Mouse (Mus musculus) bone marrow macrophage, adult 2 months (primary cell): ENCODE measurements around the gene Izumo3. TPM values are rescaled to one million over a fixed set of nuclear protein-coding genes. Genes with fewer than 3 reads are reported as not detected.
"Not testable (repeated sequence)": the region's sequence is repeated elsewhere in the genome, so short reads cannot be mapped to it uniquely, and the experiment has no call there.

ENCODE experiments used
- H3K27ac ChIP-seq: 2 replicates; pipeline ENCODE4 v1.5.1; 2012; ENCODE audit warnings: low read depth, low read length; ENCODE audit not compliant: insufficient read depth
- H3K4me1 ChIP-seq: 2 replicates; pipeline ENCODE4 v1.6.1; 2012; ENCODE audit warnings: low read length; ENCODE audit not compliant: control insufficient read depth, insufficient read depth
- H3K4me3 ChIP-seq: 2 replicates; pipeline ENCODE4 v1.5.1; 2012; ENCODE audit warnings: mild to moderate bottlenecking, low read length, moderate library complexity; ENCODE audit not compliant: insufficient read depth
- CTCF ChIP-seq: IDR thresholded peaks from 2 replicates; pipeline ENCODE4 v1.5.1; 2012; ENCODE audit warnings: low read depth, mild to moderate bottlenecking, low read length, moderate library complexity
- POLR2A ChIP-seq: IDR thresholded peaks from 2 replicates; pipeline ENCODE4 v1.6.1; 2012; ENCODE audit warnings: mild to moderate bottlenecking, low read depth, low read length, borderline replicate concordance
- polyA plus RNA-seq: library from polyadenylated mRNA; stranded (reverse); fragments of >200 nt; gene quantifications from 2 replicates; pipeline ENCODE4 v1.2.4, GENCODE M21; 2012; ENCODE audit not compliant: missing spikeins, insufficient read depth, insufficient read length

Izumo3 gene
- not detected in 2 replicates for polyA plus RNA-seq

GRCm38 (mm10) chr4:92147134-92147533, at the start of gene Izumo3:
Gene Izumo3, minus strand, starts transcription at chr4:92147234.
- Histone ChIP-seq H3K4me1 (no peaks in the 10 kb centered on the region), H3K4me3 (no peak within 1 kb of the TSS), H3K27ac (no peak within 1 kb of the TSS)
- no peak for TF ChIP-seq POLR2A
- TF ChIP-seq CTCF = no peak

GRCm38 (mm10) chr4:92191649-92192048, 44.6 kb upstream of the Izumo3 start, which contains the start of gene Gm12666:
Gene Gm12666, minus strand, starts transcription at chr4:92191749.
- H3K4me3 ChIP-seq, H3K4me1 ChIP-seq, H3K27ac ChIP-seq: not testable (repeated sequence)

GRCm38 (mm10) chr4:92152646-92153045, 5.6 kb upstream of the Izumo3 start:
- Histone ChIP-seq H3K4me1 (no peaks in the 10 kb centered on the region), H3K27ac (no peak overlapping the region), H3K4me3 (no peak overlapping the region)
- no peak for TF ChIP-seq CTCF
- no peak for TF ChIP-seq POLR2A

GRCm38 (mm10) chr4:92111390-92111988, 35.5 kb downstream of the Izumo3 start:
- H3K4me1 ChIP-seq = no peaks in the 10 kb centered on the region
- H3K4me3 ChIP-seq = no peak overlapping the region
- no peak for TF ChIP-seq POLR2A
- no peak for TF ChIP-seq CTCF
- H3K27ac ChIP-seq = no peak overlapping the region

GRCm38 (mm10) chr4:92097386-92097785, 49.6 kb downstream of the Izumo3 start:
- H3K27ac ChIP-seq = no peak overlapping the region
- H3K4me1 ChIP-seq = no peaks in the 10 kb centered on the region
- H3K4me3 ChIP-seq = no peak overlapping the region
- TF ChIP-seq CTCF = no peak
- TF ChIP-seq POLR2A = no peak

- H3K4me1 ChIP-seq = no peaks in the 10 kb centered on the region
- no peak overlapping the region for H3K4me3 ChIP-seq
- TF ChIP-seq POLR2A (no peak), CTCF (no peak)
- no peak overlapping the region for H3K27ac ChIP-seq
Measured at GRCm38 (mm10) chr4:92095951-92096350, 51.1 kb downstream of the Izumo3 start.

Other genes starting within 250 kb of the Izumo3 start
- not detected in 2 replicates for gene Gm12666, start 44.5 kb upstream of the Izumo3 start, polyA plus RNA-seq